Mouse (Mus musculus) spleen, adult 12 weeks (tissue): Measurements from ENCODE around the gene Tmem30b.

Experiments used
- DNase-seq: peaks from one replicate; pipeline ENCODE4 v3.0.0; 2022; ENCODE audit warnings: low spot score

Gene Tmem30b

GRCm38 (mm10) chr12:73517022-73517709 is 29.0 kb downstream of the Tmem30b start:
- DNase-seq = no peak

- no peak for DNase-seq
Observed at GRCm38 (mm10) chr12:73516516-73516915, 29.7 kb downstream of the Tmem30b start.

- DNase-seq = no peak
Observed at GRCm38 (mm10) chr12:73514722-73515121, 31.5 kb downstream of the Tmem30b start.

- no peak for DNase-seq
Observed at GRCm38 (mm10) chr12:73513958-73514357, 32.2 kb downstream of the Tmem30b start.

GRCm38 (mm10) chr12:73511467-73512047 is 34.6 kb downstream of the Tmem30b start:
- DNase-seq = no peak

- no peak for DNase-seq
Observed at GRCm38 (mm10) chr12:73507105-73507504, 39.1 kb downstream of the Tmem30b start.

- DNase-seq = no peak
Observed at GRCm38 (mm10) chr12:73506648-73507047, 39.5 kb downstream of the Tmem30b start.

GRCm38 (mm10) chr12:73500689-73501326 is 45.4 kb downstream of the Tmem30b start:
- DNase-seq = no peak

- DNase-seq = no peak
Observed at GRCm38 (mm10) chr12:73495172-73495571, 51.0 kb downstream of the Tmem30b start.

GRCm38 (mm10) chr12:73493929-73494530 is 52.2 kb downstream of the Tmem30b start:
- DNase-seq = no peak
